Mouse (Mus musculus) G1E (cell line): ENCODE data around the gene Arfip1. TPM values are rescaled to one million over a fixed set of nuclear protein-coding genes. Genes with fewer than 3 reads are reported as not detected.

Source experiments
- ATAC-seq: 2 replicates; pipeline ENCODE4 v1.8.0; 2016; ENCODE audit warnings: mild to moderate bottlenecking; ENCODE audit not compliant: insufficient number of reproducible peaks, poor library complexity, low FRiP score, severe bottlenecking; ENCODE audit errors: extremely low read depth
- DNase-seq: peaks from one replicate; pipeline ENCODE4 v3.0.0; 2012; ENCODE audit warnings: low spot score
- H3K27me3 ChIP-seq: 2 replicates; pipeline ENCODE4 v1.6.1; 2012; ENCODE audit warnings: mild to moderate bottlenecking, low read length, inconsistent platforms; ENCODE audit not compliant: insufficient read depth
- H3K36me3 ChIP-seq: replicated peaks from 2 replicates; pipeline ENCODE3; 2012; ENCODE audit warnings: mild to moderate bottlenecking, inconsistent platforms
- H3K4me1 ChIP-seq: 2 replicates; pipeline ENCODE4 v1.6.1; 2012; ENCODE audit warnings: low read depth, low read length, inconsistent platforms, mixed read lengths; ENCODE audit not compliant: insufficient read depth
- H3K4me3 ChIP-seq: 2 replicates; pipeline ENCODE4 v1.5.1; 2012; ENCODE audit warnings: low read depth, mild to moderate bottlenecking, inconsistent platforms, low read length, moderate library complexity, mixed read lengths
- H3K9me3 ChIP-seq: replicated peaks from 2 replicates; pipeline ENCODE4 v1.6.1; 2012; ENCODE audit warnings: inconsistent platforms
- CTCF ChIP-seq: IDR thresholded peaks from 2 replicates; pipeline ENCODE4 v1.5.1; 2012; ENCODE audit warnings: low read depth, low read length, inconsistent platforms, mixed read lengths
- GATA1 ChIP-seq: IDR thresholded peaks from 2 replicates; pipeline ENCODE4 v1.6.1; 2012; ENCODE audit warnings: borderline replicate concordance, low read length, inconsistent platforms, mixed read lengths
- GATA2 ChIP-seq: IDR thresholded peaks from 2 replicates; pipeline ENCODE4 v1.6.1; 2012; ENCODE audit warnings: low read depth, low read length, inconsistent platforms, borderline replicate concordance
- POLR2AphosphoS5 ChIP-seq: IDR thresholded peaks from 2 replicates; pipeline ENCODE4 v1.6.1; 2012; ENCODE audit warnings: low read depth, low read length, inconsistent platforms; ENCODE audit not compliant: insufficient replicate concordance
- TAL1 ChIP-seq: conservative IDR thresholded peaks from 2 replicates; pipeline ENCODE4 v1.6.1; 2012; ENCODE audit warnings: low read depth, low read length, inconsistent platforms, mixed read lengths
- polyA plus RNA-seq: library from polyadenylated mRNA; stranded (reverse); fragments of >175 nt; gene quantifications from 2 replicates; pipeline ENCODE4 v1.2.3, GENCODE M21; 2012
- total RNA-seq, 2 experiments: library from RNA; stranded (forward) in 1 of 2; stranded (reverse) in 1 of 2; fragments of 200-1000 nt in 1 of 2; fragments of >200 nt in 1 of 2; fragmentation: Nextera tagmentation in 1 of 2; gene quantifications; 2 replicates each; pipeline ENCODE4 v1.2.3; 2014 to 2017

Gene Arfip1
- total and polyA plus RNA-seq, 3 experiments = 28.3 to 92.9 (median 62.5) TPM

GRCm38 (mm10) chr3:84504291-84504690, 78.1 kb downstream of the Arfip1 start:
- Histone ChIP-seq H3K27me3 (no peaks in the 10 kb centered on the region), H3K36me3 (peaks cover 49% of the 10 kb centered on the region), H3K4me1 (peaks cover 5% of the 10 kb centered on the region), H3K9me3 (no peaks in the 10 kb centered on the region), H3K4me3 (no peak overlapping the region)
- TF ChIP-seq POLR2AphosphoS5 (no peak), TAL1 (no peak), CTCF (no peak), GATA2 (no peak), GATA1 (no peak)
- DNase-seq (no peak), ATAC-seq (no peak)

- DNase-seq = no peak
- no peak for TF ChIP-seq CTCF
- TF ChIP-seq POLR2AphosphoS5 = no peak
- TF ChIP-seq GATA1 = no peak
- Histone ChIP-seq H3K4me1 (peaks cover 3% of the 10 kb centered on the region; the same call in 1 of the 2 replicates), H3K36me3 (peaks cover 51% of the 10 kb centered on the region), H3K27me3 (no peaks in the 10 kb centered on the region), H3K4me3 (no peak overlapping the region), H3K9me3 (no peaks in the 10 kb centered on the region)
- ATAC-seq = no peak
Measured at GRCm38 (mm10) chr3:84502101-84502500, 80.3 kb downstream of the Arfip1 start.

DNA sequence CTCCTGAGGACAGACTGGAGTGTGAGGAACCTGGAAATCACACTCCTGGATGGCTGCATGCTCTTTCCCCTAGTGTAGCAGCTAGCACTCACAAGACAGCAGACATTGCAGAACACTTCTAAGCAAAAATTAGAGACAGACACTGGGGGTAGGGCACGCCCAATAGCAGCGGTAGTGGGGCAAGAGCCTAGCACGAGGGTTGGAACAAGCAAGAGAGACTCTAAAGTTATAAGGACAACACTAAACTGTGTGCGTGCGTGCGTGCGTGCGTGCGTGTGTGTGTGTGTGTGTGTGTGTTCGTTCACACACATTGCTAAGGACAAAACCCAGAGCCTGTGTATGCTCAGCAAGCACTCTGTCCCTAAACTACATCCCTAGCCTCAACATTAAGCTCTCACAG, 81.9 kb downstream of the Arfip1 start:
- no peak for ATAC-seq
- Histone ChIP-seq H3K9me3 (no peaks in the 10 kb centered on the region), H3K4me1 (peaks cover 3% of the 10 kb centered on the region; the same call in 1 of the 2 replicates), H3K27me3 (no peaks in the 10 kb centered on the region), H3K36me3 (peaks cover 52% of the 10 kb centered on the region), H3K4me3 (no peak overlapping the region)
- TF ChIP-seq TAL1 (no peak), GATA2 (no peak), CTCF (no peak), GATA1 (no peak), POLR2AphosphoS5 (no peak)
- DNase-seq = no peak

- TF ChIP-seq CTCF (no peak), GATA2 (no peak), POLR2AphosphoS5 (no peak), TAL1 (no peak), GATA1 (no peak)
- peaks cover 59% of the 10 kb centered on the region for H3K36me3 ChIP-seq
- no peaks in the 10 kb centered on the region for H3K9me3 ChIP-seq
- ATAC-seq (no peak), DNase-seq (no peak)
- no peak overlapping the region for H3K4me3 ChIP-seq
- H3K4me1 ChIP-seq = no peaks in the 10 kb centered on the region
- H3K27me3 ChIP-seq = no peaks in the 10 kb centered on the region
Measured at GRCm38 (mm10) chr3:84497718-84498117, 84.7 kb downstream of the Arfip1 start.

DNA sequence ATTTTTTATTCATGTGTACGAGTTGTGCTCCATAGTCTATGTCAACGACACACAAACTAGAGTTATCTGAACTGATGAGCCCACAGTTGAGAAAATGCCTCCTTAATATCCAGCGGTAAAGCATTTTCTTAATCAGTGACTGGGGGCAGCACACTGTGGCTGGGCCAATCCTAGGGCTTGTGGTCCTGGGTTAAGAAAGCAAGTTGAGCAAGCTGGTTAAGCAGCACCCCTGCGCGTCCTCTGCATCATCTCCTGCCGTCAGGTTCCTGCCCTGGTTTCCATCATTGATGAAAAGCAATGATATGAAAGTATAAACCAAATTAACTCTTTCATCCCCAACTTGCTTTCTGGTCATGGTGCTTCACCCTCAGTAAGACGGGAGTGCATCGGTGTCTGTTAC, 89.8 kb downstream of the Arfip1 start:
- TF ChIP-seq GATA1 (no peak), POLR2AphosphoS5 (no peak), TAL1 (no peak), CTCF (no peak), GATA2 (no peak)
- ATAC-seq = no peak

DNA sequence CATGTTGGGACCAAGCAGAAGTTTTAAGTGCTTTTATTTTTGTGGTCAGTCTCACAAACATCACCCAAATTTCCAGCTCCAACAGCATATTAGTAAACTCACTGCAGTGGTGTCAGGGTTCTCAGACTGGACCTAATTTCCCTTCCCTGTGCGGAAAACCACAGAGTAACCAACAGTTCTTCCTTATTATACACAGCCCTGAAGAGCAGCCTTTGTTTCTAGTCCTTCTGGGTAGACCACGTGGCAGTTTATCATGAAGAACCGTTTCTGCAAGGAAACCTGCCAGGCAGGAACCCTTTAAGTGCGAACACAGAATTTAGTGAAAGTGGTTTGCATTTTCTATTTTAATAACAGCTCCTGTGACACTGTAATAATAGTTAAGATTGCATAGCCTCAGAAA, 90.3 kb downstream of the Arfip1 start:
- H3K4me3 ChIP-seq = no peak overlapping the region
- H3K9me3 ChIP-seq = no peaks in the 10 kb centered on the region
- H3K27me3 ChIP-seq = no peaks in the 10 kb centered on the region
- DNase-seq (no peak), ATAC-seq (no peak)
- H3K4me1 ChIP-seq = peaks cover 2% of the 10 kb centered on the region; the same call in 1 of the 2 replicates
- peaks cover 46% of the 10 kb centered on the region for H3K36me3 ChIP-seq
- TF ChIP-seq TAL1 (no peak), CTCF (no peak), GATA1 (no peak), POLR2AphosphoS5 (no peak), GATA2 (no peak)

More for the DNA sequence above, 89.8 kb downstream of the Arfip1 start:
- H3K27me3 ChIP-seq = no peaks in the 10 kb centered on the region
- peaks cover 2% of the 10 kb centered on the region; the same call in 1 of the 2 replicates for H3K4me1 ChIP-seq
- peaks cover 49% of the 10 kb centered on the region for H3K36me3 ChIP-seq
- no peak for DNase-seq
- no peaks in the 10 kb centered on the region for H3K9me3 ChIP-seq
- H3K4me3 ChIP-seq = no peak overlapping the region

- TF ChIP-seq POLR2AphosphoS5 = no peak
- no peak for TF ChIP-seq GATA1
- no peak for TF ChIP-seq GATA2
- TF ChIP-seq TAL1 = no peak
- TF ChIP-seq CTCF = no peak
- H3K27me3 ChIP-seq = 0 out of 2 replicates have a peak, but pooled peaks cover under 1% of the 10 kb centered on the region
- peaks cover 26% of the 10 kb centered on the region for H3K36me3 ChIP-seq
- peaks cover 2% of the 10 kb centered on the region; the same call in 1 of the 2 replicates for H3K4me1 ChIP-seq
- no peak overlapping the region for H3K4me3 ChIP-seq
- DNase-seq = no peak
- H3K9me3 ChIP-seq = no peaks in the 10 kb centered on the region
- ATAC-seq = no peak
Measured at GRCm38 (mm10) chr3:84488716-84489115, 93.7 kb downstream of the Arfip1 start.
